Mouse (Mus musculus) forebrain, embryonic 13.5 days (tissue): ENCODE data around the gene Nccrp1. TPM values are rescaled to one million over a fixed set of nuclear protein-coding genes. Genes with fewer than 3 reads are reported as not detected.
A peak's percentile ranks its signal among the peaks of the same experiment; 100 is the strongest.
"Not testable (repeated sequence)": the region's sequence is repeated elsewhere in the genome, so short reads cannot be mapped to it uniquely, and the experiment has no call there.

Experiments
- ATAC-seq: fragments of 200-750 bp; cut with Nextera tagmentation; 2 replicates; pipeline ENCODE4 v1.8.0; 2017
- H3K27ac ChIP-seq: fragments of 300-500 bp; sonication (generic); 2 replicates; pipeline ENCODE4 v1.5.1; 2015; ENCODE audit warnings: inconsistent platforms, mild to moderate bottlenecking, moderate library complexity
- H3K27me3 ChIP-seq: fragments of 300-500 bp; sonication (generic); 2 replicates; pipeline ENCODE4 v1.6.1; 2015; ENCODE audit warnings: mild to moderate bottlenecking, inconsistent platforms
- H3K36me3 ChIP-seq: fragments of 300-500 bp; sonication (generic); 2 replicates; pipeline ENCODE4 v1.6.1; 2015; ENCODE audit warnings: mild to moderate bottlenecking, inconsistent platforms; ENCODE audit not compliant: poor library complexity, severe bottlenecking
- H3K4me1 ChIP-seq: fragments of 300-500 bp; sonication (generic); 2 replicates; pipeline ENCODE4 v1.6.1; 2015; ENCODE audit warnings: inconsistent platforms
- H3K4me2 ChIP-seq: fragments of 300-500 bp; sonication (generic); 2 replicates; pipeline ENCODE4 v1.6.1; 2015; ENCODE audit warnings: inconsistent platforms, mild to moderate bottlenecking, moderate library complexity
- H3K4me3 ChIP-seq: fragments of 300-500 bp; sonication (generic); 2 replicates; pipeline ENCODE4 v1.5.1; 2015; ENCODE audit warnings: mild to moderate bottlenecking, inconsistent platforms
- H3K9ac ChIP-seq: fragments of 300-500 bp; sonication (generic); 2 replicates; pipeline ENCODE4 v1.6.1; 2015; ENCODE audit warnings: mild to moderate bottlenecking, inconsistent platforms
- H3K9me3 ChIP-seq: fragments of 300-500 bp; sonication (generic); replicated peaks from 2 replicates; pipeline ENCODE4 v1.6.1; 2016; ENCODE audit warnings: inconsistent platforms
- WGBS: fragments of 180-500 bp; shearing (Covaris S2); methylation state at CpG from one replicate; pipeline ENCODE4 v1.1.7; 2015; 5-methylcytosine and 5-hydroxymethylcytosine counted together
- polyA plus RNA-seq: library from polyadenylated mRNA; unstranded; fragments of >200 nt; fragmentation: Nextera tagmentation; extraction: Ambion mirVana; gene quantifications from 2 replicates; pipeline ENCODE4 v1.2.1, GENCODE M21; 2015

Gene Nccrp1
- polyA plus RNA-seq, 1 experiment from 2014 or later = not detected

DNA sequence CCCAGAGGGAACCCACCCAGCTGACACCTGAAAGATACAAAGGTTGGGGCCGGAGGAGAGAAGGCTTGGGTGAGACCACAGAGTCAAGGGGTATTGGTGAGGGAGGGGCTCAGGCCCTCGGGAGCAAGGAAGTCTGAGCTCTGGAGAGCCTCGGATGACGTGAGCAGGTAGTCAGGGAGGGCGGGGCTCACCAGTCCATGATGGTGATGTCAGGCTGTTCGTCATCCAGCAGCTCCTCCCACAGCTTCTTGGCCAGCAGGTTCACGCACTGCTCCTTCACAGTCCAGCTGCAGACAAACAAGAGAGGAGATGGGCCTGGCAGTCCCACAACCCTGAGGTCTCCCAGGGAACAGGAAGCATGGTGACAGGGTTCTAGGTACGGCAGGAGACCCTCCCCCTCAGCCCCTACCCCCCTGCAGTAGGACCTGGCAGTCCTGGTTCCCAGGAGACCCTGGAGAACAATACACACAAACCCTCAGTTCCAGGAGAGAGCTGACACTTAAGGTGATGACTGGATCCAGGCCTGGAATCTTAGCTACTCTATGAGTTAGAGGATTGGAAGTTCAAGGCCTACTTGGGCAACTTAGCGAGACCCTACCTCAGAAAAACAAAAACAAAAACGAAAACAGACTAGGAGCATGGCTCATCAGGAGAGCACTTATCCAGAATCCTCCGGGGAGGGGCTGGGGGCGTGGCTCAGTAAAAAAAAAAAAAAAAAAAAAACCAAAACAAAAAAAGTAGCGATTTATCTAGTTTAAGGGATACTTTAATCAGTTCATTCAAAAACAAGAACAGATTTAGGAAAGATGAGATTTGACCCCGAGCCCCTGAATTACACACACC lies 1.8 kb downstream of the Nccrp1 start:
- ATAC-seq = no peak
- 24% methylated on average over 14 of the region's 14 CpGs for WGBS
- no peak overlapping the region for H3K27ac ChIP-seq
- H3K4me3 ChIP-seq = no peak overlapping the region
- H3K4me2 ChIP-seq = no peak overlapping the region
- no peaks in the 10 kb centered on the region for H3K9me3 ChIP-seq
- H3K4me1 ChIP-seq = peaks cover 19% of the 10 kb centered on the region
- H3K36me3 ChIP-seq = no peaks in the 10 kb centered on the region
- H3K9ac ChIP-seq = no peak overlapping the region
- H3K27me3 ChIP-seq = peaks cover 58% of the 10 kb centered on the region

DNA sequence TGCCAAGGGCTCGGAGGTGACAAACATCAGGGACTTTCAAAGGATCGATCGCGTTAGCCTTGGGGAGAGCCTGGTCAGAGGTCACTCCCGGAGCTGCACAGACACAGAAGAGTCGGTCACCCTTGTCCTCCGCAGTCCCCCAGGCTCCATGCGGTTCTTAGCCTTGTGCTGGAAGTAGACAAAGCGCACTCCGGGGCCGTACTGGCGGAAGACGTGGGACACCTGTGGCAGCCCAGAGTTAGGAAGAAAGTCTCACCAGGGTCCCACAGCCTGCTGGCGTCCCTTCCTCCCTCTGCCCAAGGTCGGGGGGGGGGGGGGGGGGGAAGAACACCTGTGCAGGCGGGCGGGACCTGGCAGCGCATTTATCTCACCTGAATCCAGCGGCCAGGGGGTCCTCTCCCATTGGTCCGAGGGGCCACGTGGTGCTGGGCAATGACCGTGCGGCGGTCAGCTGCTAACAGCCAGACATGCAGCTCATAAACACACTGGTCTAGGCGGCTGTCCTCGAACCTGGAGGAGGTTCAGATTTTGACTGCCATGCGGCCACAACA lies 2.9 kb downstream of the Nccrp1 start:
- Histone ChIP-seq H3K4me3 (peak overlapping the region; percentile 13; the same call in 1 of the 2 replicates), H3K9ac (no peak overlapping the region), H3K27ac (no peak overlapping the region), H3K27me3 (peaks cover 58% of the 10 kb centered on the region), H3K4me2 (peak overlapping the region; percentile 46), H3K4me1 (peaks cover 19% of the 10 kb centered on the region), H3K36me3 (no peaks in the 10 kb centered on the region), H3K9me3 (no peaks in the 10 kb centered on the region)
- WGBS = 3% methylated on average over 22 of the region's 27 CpGs
- ATAC-seq = no peak

DNA sequence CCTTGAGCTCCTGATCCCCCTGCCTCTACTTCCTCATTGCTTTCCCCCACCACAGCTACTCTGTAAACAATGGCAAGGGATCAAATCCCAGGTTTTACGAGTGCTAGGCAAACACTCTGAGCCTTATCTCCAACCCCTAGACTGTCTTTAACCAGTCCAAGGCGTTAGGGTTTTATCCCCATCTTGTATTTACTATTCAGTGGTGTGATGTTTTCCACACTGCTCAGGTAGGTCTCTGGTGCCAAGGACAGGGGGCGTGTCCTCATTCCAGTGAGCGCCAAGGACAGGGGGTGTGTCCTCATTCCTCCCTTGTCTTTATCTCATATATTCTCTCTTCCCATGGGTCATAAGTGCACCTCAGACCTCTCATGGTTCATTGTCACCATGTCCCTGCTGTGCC lies 6.5 kb downstream of the Nccrp1 start, which contains the start of gene Sycn:
Gene Sycn (plus strand): TSS at position 360 of the 400 bp plus-strand sequence.
- Histone ChIP-seq H3K4me3 (no peak within 1 kb of the TSS), H3K27ac (no peak within 1 kb of the TSS), H3K9me3 (no peaks in the 10 kb centered on the region), H3K27me3 (peaks cover 26% of the 10 kb centered on the region), H3K4me2 (no peak within 1 kb of the TSS), H3K4me1 (peaks cover 7% of the 10 kb centered on the region; the same call in 1 of the 2 replicates), H3K36me3 (no peaks in the 10 kb centered on the region), H3K9ac (no peak within 1 kb of the TSS)
- no peak for ATAC-seq
- 82% methylated on average over 4 of the region's 4 CpGs for WGBS

DNA sequence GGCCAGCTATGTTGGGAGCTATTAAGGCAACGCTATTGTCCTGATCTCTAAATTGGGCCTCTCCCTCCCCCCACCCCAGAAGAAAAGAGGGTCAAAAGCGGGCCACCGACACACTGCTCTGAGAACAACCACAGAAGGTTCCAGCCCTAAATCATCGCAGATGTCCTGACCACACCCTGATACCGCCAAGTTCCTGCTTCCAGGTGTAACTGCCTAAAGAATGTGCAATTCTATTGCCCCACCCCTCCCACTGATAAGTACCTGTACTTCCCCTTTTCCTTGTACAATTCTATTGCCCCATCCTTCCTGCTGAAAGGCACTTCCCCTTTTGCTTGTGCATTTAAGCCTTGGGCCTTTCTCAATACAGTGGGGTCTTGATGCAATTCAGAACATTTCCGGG lies 8.2 kb downstream of the Nccrp1 start:
- not testable (repeated sequence) for H3K9me3 ChIP-seq, H3K9ac ChIP-seq, H3K36me3 ChIP-seq, ATAC-seq, H3K27ac ChIP-seq, H3K4me2 ChIP-seq, H3K27me3 ChIP-seq, H3K4me3 ChIP-seq, H3K4me1 ChIP-seq
- WGBS = 85% methylated on average over 6 of the region's 6 CpGs

DNA sequence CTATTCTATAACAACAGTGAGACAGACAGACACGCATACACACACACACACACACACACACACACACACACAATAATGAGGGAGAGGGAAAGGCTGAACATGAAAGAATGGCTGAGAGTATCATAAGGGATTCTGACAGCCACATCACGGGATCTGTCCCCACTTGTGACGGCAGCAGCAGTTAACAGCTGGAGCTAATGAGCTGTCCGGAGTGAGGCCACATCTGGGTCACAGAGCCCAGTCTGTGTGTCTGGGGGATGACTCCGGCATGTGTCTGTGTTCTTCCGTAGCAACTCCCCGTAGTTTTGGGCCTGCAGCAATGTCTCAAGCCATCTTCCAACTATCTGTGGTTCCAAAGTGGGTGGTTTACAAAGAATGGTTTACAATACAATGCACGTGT lies 15.0 kb downstream of the Nccrp1 start:
- Histone ChIP-seq H3K9ac (no peak overlapping the region), H3K4me1 (no peaks in the 10 kb centered on the region), H3K4me2 (no peak overlapping the region), H3K9me3 (no peaks in the 10 kb centered on the region), H3K4me3 (no peak overlapping the region), H3K27me3 (0 out of 2 replicates have a peak, but pooled peaks cover 3% of the 10 kb centered on the region), H3K27ac (no peak overlapping the region), H3K36me3 (no peaks in the 10 kb centered on the region)
- no peak for ATAC-seq
- WGBS = 88% methylated on average over 8 of the region's 8 CpGs

DNA sequence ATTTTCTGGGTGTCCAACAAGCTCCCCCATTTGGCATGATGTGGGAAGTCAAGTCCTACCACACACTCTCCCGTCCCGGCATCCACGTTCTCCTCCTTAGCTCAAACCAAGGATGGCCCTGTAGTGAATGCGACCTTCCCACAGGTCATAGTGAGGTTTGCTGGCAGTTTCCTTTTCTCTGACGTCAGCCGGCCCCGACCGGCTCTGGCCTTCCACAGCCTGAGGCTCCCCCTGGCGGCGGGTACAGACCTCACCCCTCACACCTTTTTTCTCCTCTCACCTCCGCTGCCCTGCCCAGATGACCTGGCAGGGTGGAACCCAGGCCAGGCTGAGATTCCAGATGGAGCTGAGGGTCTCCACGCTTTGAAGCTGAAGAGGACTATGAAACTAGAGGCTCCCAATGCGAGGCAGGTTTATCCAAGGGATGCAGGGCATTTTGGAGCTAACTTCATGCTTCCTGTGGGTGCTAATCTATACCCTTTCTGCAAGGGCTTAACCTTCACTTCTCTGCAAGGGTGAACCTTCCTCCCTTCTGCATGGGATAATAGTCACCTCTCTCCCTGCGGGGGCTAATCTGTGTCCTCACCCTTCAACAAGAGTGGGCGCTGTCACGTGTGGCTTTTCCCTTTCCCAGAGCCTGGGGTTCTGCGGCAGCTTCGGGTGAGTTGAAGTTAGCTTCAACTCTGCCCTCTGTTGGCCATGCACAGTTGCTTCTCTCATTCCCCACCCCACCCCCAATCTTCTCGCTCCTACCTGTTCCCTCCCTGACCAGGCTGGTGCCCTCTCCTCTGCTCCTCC lies 18.9 kb downstream of the Nccrp1 start:
- 8% methylated on average over 19 of the region's 19 CpGs for WGBS
- ATAC-seq = no peak

DNA sequence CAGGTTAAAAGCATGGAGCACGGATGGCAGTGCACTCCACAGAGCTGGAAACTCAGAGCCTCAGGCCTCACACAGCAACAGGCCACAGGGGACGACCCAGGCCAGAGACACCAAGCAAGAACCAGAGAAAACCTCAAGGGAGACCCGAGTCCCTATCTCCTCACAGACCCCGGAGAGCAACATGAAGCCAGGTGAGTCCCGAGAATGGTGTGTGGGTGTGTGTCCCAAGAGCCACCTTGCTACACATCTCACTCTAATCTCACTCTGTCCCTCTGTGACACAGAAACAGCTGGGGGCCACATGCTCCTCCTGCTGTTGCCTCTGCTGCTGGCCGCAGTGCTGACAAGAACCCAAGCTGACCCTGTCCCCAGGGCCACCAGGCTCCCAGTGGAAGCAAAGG lies 24.5 kb downstream of the Nccrp1 start, which contains the start of gene Ifnl3:
Gene Ifnl3 (plus strand): TSS at position 301 of the 400 bp plus-strand sequence.
- WGBS = 68% methylated on average over 5 of the region's 6 CpGs
- ATAC-seq, H3K9ac ChIP-seq, H3K9me3 ChIP-seq, H3K27ac ChIP-seq, H3K4me1 ChIP-seq, H3K4me2 ChIP-seq, H3K27me3 ChIP-seq, H3K36me3 ChIP-seq, H3K4me3 ChIP-seq: not testable (repeated sequence)

More for the DNA sequence above, 18.9 kb downstream of the Nccrp1 start:
- Histone ChIP-seq H3K4me1 (no peaks in the 10 kb centered on the region), H3K9me3 (no peaks in the 10 kb centered on the region), H3K4me2 (no peak overlapping the region), H3K9ac (no peak overlapping the region), H3K36me3 (no peaks in the 10 kb centered on the region), H3K27ac (no peak overlapping the region), H3K27me3 (0 out of 2 replicates have a peak, but pooled peaks cover 3% of the 10 kb centered on the region), H3K4me3 (no peak overlapping the region)

DNA sequence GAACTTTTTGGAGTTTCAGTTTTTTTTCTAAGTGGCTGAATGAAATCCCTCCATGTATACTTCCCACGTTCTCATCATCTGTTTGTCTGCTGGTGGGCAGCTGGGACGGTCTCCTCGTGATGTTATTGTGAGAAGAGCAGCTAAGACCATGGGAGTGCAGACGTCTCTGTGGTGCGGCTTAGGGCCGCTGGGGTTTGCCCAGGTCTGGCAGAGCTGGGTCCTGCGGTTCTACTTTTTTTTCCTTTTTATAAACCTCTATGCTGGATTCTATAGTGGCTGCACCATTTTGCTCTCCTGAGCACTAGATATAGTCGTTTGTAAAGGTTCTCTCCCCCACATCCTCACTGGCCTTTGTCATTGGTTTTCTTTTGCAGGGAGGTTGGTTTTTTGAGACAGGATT lies 35.6 kb downstream of the Nccrp1 start:
- WGBS = 68% methylated on average over 8 of the region's 8 CpGs
- Histone ChIP-seq H3K4me3 (no peak overlapping the region), H3K36me3 (no peaks in the 10 kb centered on the region), H3K4me1 (no peaks in the 10 kb centered on the region), H3K27ac (no peak overlapping the region), H3K9ac (no peak overlapping the region), H3K27me3 (no peaks in the 10 kb centered on the region), H3K9me3 (no peaks in the 10 kb centered on the region), H3K4me2 (no peak overlapping the region)
- no peak for ATAC-seq

DNA sequence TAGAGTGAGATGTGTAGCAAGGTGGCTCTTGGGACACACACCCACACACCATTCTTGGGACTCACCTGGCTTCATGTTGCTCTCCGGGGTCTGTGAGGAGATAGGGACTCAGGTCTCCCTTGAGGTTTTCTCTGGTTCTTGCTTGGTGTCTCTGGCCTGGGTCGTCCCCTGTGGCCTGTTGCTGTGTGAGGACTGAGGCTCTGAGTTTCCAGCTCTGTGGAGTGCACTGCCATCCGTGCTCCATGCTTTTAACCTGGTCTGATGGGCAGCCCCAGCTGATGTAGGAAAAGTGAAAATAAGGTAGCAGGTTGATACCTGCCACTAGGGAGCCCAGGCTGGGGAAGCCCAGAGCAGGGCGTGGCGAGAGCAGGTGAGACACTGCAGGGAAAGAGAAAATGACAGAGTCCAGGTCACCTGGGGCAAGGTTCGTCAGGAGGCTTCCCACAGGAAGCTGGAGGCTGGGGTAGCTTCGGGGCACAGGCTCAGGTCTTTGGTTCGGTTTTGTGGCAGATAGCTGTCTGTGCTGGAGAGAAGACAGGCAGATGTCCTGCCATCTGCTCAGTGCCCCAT lies 36.6 kb downstream of the Nccrp1 start, which contains the start of gene Ifnl2:
Gene Ifnl2 (minus strand): TSS at position 51 of the 570 bp plus-strand sequence.
- H3K36me3 ChIP-seq, H3K9me3 ChIP-seq, H3K9ac ChIP-seq, H3K4me2 ChIP-seq, H3K27ac ChIP-seq, ATAC-seq, H3K27me3 ChIP-seq, H3K4me3 ChIP-seq, H3K4me1 ChIP-seq: not testable (repeated sequence)
- WGBS = 69% methylated on average over 8 of the region's 8 CpGs

DNA sequence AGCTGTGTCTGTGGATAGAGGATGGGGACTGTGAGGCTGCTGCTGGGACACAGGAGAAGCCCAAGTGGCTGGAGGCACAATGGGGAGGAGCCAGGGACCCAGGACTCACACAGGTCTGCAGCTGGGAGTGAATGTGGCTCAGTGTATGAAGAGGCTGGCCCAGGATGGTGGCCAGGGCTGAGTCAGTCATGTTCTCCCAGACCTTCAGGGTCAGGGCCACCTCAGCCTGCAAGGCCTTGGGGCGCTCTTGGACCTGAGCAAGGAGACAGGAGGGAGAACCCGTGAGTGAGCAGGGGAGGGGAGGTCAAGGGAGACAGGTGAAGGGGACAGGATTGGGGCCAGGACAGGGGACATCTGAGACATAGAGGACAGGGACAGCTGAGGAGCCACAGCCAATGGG lies 37.9 kb downstream of the Nccrp1 start:
- not testable (repeated sequence) for H3K27ac ChIP-seq, H3K9ac ChIP-seq, H3K27me3 ChIP-seq, H3K4me2 ChIP-seq, H3K4me1 ChIP-seq, ATAC-seq, H3K36me3 ChIP-seq, H3K4me3 ChIP-seq, H3K9me3 ChIP-seq
- 80% methylated on average over 2 of the region's 2 CpGs for WGBS

DNA sequence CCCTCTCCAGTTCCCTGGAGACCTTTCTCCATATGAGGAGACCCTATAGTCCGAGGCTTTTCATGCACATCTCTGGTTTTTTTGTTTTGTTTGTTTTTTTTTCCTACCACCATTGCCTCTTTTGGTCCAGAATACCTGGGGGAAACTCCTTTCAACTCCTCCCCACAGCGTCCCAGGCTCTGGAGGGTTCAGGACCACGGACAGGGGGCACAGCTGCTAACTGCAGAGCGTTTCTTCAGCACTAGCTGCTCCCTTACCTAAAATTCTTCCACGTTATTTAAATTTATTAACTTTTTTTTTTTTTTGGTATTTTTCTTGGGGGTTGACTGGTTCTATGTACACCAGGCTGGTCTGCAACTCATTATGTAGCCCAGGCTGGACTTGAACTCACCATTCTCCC lies 41.5 kb downstream of the Nccrp1 start:
- Histone ChIP-seq H3K4me2 (no peak overlapping the region), H3K9ac (no peak overlapping the region), H3K27me3 (no peaks in the 10 kb centered on the region), H3K4me1 (no peaks in the 10 kb centered on the region), H3K9me3 (peaks cover 7% of the 10 kb centered on the region; the same call in 1 of the 2 replicates), H3K36me3 (no peaks in the 10 kb centered on the region), H3K27ac (no peak overlapping the region), H3K4me3 (no peak overlapping the region)
- no peak for ATAC-seq
- WGBS = 5% methylated on average over 5 of the region's 5 CpGs
